Mouse (Mus musculus) Patski (cell line): ENCODE measurements around the gene Pbxip1. TPM values are rescaled to one million over a fixed set of nuclear protein-coding genes. Genes with fewer than 3 reads are reported as not detected.

Experiments used
- ATAC-seq: fragments of 100-300 bp; one replicate; pipeline ENCODE4 v1.8.0; 2021
- CTCF ChIA-PET: fragments of 350-600 bp; sonication (Branson Sonifier 250); formaldehyde crosslinking; loops from one replicate; lab custom pipeline; 2022; ENCODE audit warnings: inconsistent platforms; lab: Charles Lee
- POLR2A ChIA-PET: fragments of 350-600 bp; sonication (Branson Sonifier 250); formaldehyde crosslinking; loops from one replicate; lab custom pipeline; 2022; ENCODE audit warnings: antibody characterized with exemption, inconsistent platforms; lab: Charles Lee
- DNase-seq: peaks from one replicate; pipeline ENCODE4 v3.0.0-alpha.2; 2011; ENCODE audit warnings: low read depth, low spot score
- H3K27me3 ChIP-seq: fragments of 371-371 bp; one replicate; pipeline ENCODE4 v1.5.1; 2021
- CTCF ChIP-seq: fragments of 100-300 bp; IDR thresholded peaks from one replicate; pipeline ENCODE4 v1.5.1; 2021
- in situ Hi-C: fragments of 300-500 bp; cut with MboI; formaldehyde crosslinking; loops from 3 replicates; pipeline ENCODE4 v1.11.1; 2018; ENCODE audit warnings: low pct_unique_long_range_greater_than_20kb, mixed read lengths
- polyA plus RNA-seq: library from polyadenylated mRNA; unstranded; gene quantifications from one replicate; pipeline ENCODE4 v1.2.3, GENCODE M21; 2021

Gene Pbxip1
- polyA plus RNA-seq, 1 experiment from 2014 or later: 354 TPM

DNA sequence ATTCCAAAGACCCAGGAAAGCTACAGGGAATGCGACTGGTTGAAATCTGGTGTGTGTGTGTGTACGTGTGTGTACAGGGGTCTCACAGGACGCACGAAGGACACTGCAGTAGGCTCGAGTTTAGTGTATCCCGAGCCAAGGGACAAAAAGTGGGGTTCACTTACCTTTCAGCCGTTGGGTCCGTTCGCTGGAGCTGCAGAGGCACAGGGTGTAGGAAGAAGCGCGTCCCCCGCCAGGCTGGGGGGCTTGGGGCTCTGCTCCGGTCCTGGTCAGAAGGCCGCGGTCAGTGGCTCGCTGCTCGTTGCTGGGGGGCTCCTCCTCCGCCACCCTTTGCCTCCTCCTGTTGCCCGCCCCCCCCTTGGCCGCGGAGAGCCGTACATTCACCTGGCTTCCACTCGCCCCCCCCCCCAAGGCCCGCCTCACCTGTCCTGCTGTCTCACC, 43.6 kb upstream of the Pbxip1 start:
- in situ Hi-C loops: no loop called here
- ATAC-seq (no peak), DNase-seq (no peak)
- no peaks in the 10 kb centered on the region for H3K27me3 ChIP-seq
- TF ChIP-seq CTCF: no peak
- POLR2A ChIA-PET: interaction anchor here (0.7 to 8.2 kb wide), 6 partner anchors 17 to 112 kb away, joined by 3 to 56 read pairs (median 6); partner anchors contain the start of gene Efna1
- CTCF ChIA-PET: interaction anchor here (0.9 to 2.1 kb wide), 6 partner anchors 9 to 93 kb away, joined by 3 to 11 read pairs (median 4); partner anchors contain the start of gene Lenep

DNA sequence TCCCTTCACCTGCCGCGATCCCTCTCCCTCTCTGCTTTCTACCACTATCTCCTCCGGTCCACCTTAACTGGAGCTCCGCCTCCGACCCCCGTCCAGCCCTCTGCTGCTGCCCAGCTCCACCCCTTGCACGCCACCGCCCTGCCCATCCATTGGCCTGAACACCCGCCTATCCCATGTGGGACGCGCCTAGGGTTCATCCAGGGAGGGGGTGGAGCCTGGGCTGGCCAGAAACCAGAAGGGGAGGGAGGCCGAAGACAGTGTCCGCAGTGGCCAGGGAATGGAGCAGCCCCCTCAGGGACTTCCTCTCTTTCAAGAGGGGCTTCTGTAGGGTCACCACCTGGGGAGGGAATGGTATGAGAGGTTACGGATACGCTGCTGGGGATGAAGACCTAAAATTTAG, 42.9 kb upstream of the Pbxip1 start:
- ATAC-seq (peak; percentile 66), DNase-seq (peak; percentile 99)
- CTCF ChIA-PET: interaction anchor here (0.9 to 1.9 kb wide), 5 partner anchors 9 to 92 kb away, joined by 3 to 6 read pairs (median 3); partner anchors contain the start of gene Lenep
- POLR2A ChIA-PET: interaction anchor here (1.1 to 8.2 kb wide), 3 partner anchors 23 to 97 kb away, joined by 3 to 56 read pairs (median 13); no protein-coding TSS in a partner anchor
- TF ChIP-seq CTCF: no peak
- in situ Hi-C loops: no loop called here
- no peaks in the 10 kb centered on the region for H3K27me3 ChIP-seq

DNA sequence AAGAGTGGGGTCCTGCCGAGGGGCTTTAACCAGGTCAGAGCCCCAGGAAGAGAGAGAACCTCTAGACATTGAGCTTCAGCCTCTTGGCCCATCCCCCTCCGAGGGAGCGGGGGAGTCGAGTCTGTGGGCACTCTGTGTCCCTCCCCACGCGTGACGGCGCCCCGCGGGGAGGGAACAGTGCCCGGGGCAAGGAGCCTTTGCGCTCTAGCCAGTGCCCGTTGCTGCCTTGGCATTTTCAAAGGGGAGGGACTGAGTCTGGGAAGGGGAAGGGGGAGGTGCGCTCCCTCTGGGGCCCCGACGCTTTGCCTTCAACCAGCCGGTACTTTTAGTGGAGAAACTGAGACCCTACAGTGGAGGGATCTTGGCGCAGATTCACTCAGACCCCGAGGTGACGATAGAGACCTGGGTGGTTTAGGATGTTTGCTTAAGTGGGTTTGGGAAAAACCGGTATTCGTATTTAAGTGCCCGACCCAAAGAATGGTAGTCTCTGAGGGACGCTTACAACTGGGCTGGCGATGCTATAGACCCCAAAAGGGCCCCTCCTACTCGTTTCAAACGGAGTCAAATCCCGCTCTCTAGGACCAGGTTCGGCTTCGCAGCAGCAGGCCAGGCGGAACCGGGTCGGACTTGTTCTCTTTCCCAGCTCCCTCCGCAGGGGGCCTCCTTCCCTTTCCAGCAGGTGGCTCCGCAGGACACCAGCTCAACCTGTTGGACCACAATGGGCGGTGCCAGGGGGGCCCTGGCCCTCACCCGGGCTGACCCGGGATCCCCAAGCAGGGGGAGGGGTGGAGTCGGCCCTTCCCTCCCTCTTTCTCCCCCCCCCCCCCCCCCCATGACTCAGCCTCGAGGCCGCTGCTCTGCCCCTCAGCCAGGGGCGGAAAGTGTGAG, 42.3 kb upstream of the Pbxip1 start, which contains the start of gene Zbtb7b:
TSS of gene Zbtb7b (minus strand) at position 771 of the 888 bp plus-strand sequence.
- POLR2A ChIA-PET: interaction anchor here (0.6 to 8.2 kb wide), 8 partner anchors 16 to 96 kb away, joined by 3 to 56 read pairs (median 3); partner anchors contain the start of gene Flad1
- TF ChIP-seq CTCF: no peak
- CTCF ChIA-PET: interaction anchor here (0.9 to 4.0 kb wide), 7 partner anchors 8 to 91 kb away, joined by 3 to 50 read pairs (median 4); partner anchors contain the start of gene Lenep

DNA sequence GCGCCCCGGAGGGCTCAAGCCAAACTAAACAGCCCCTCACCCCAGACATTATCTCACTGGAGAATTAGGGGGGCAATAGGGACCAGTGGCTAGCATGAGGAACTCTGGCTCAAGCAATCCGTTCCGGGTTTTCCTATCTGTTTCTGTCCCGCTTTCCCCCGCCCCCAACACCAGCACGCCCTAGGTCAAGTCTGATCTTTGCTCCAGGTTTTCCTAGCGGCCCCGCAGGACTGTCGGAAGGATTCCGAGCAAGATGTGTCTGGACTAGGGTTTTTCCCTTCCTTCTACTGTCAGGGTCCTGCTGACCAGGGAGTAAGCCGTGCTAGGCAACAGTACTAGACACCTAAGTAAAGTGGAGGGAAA, 41.6 kb upstream of the Pbxip1 start:
- H3K27me3 ChIP-seq: no peaks in the 10 kb centered on the region
- in situ Hi-C loops: no loop called here
- DNase-seq (peak; percentile 85), ATAC-seq (peak; percentile 6)
- POLR2A ChIA-PET: interaction anchor here (0.6 to 8.2 kb wide), 8 partner anchors 12 to 89 kb away, joined by 3 to 56 read pairs (median 4); partner anchors contain the start of gene Flad1
- CTCF ChIA-PET: interaction anchor here (1.3 to 4.0 kb wide), 3 partner anchors 13 to 62 kb away, joined by 4 to 50 read pairs (median 22); no protein-coding TSS in a partner anchor
- TF ChIP-seq CTCF: no peak

More for the DNA sequence above, 42.3 kb upstream of the Pbxip1 start, which contains the start of gene Zbtb7b:
- ATAC-seq (peak; percentile 48), DNase-seq (peak; percentile 78)
- in situ Hi-C loops: no loop called here
- no peaks in the 10 kb centered on the region for H3K27me3 ChIP-seq

DNA sequence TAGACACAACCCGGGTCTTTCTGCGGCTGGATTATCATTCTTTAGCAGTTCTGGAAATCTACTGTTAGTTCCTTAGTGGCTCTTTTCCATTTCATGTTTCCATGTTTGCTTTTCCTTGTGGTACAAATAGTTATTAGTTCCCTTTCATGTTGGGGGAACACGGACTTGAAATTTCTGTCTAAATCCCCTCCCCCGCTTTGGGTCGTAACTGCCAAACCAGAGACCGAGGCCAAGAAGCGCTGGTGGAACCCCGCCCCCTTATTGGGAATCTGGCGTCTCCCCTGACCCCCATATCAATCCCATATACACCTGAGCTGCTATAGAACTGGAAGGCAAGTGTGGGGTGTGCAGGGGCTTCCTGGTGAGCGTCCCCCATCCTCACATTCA, 41.1 kb upstream of the Pbxip1 start:
- ChIA-PET POLR2A (interaction anchor here (1.1 to 8.2 kb wide), 5 partner anchors 12 to 53 kb away, joined by 3 to 56 read pairs (median 13); partner anchors contain the start of gene Flad1), CTCF (interaction anchor here (1.3 to 4.0 kb wide), 7 partner anchors 13 to 107 kb away, joined by 4 to 50 read pairs (median 9); partner anchors contain the start of genes Cks1b and Shc1)
- ATAC-seq: no peak
- in situ Hi-C loops: no loop called here
- H3K27me3 ChIP-seq: no peaks in the 10 kb centered on the region
- no peak for DNase-seq
- no peak for TF ChIP-seq CTCF

DNA sequence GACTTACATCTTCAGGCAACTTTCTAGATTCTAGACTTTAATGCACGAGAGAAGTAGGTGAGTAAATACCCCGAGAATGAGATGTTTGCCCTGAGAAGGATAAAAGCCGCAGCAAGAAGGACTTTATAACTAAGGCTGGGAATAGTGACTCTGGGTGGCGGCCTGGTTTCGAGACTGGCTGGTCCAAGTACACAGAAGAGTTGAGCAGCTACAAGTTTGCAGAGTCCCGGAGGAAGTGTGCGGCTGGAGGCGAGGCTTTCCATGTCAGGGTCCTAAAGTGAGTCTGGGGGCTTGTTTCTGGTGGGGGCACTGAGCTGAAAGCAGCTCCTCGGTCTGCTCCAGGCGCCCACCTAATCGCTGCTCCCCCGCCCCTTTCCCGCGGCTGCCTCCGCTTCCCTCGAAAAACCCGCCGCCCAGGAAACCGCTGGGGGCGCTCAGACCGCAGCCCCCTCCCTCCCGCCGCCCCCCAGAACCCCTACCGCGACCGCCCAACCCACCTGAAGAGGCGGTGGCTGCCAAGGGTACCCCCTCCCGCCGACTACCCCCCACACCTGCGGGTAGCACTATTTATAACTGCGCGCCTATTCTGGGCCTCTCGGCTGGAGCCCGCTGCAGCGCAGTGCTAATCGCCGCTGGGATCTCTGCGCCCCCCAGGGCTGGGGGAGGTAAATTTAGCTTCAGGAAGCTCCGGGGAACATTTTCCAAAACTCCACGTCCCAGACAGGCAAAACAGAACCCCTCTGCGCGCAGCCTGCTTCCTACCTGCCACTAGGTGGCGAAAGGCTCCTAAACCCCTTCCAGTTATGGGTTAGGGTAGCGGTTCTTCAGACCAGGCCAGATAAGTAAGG, 40.5 kb upstream of the Pbxip1 start:
- ATAC-seq: peak; percentile 5
- ChIA-PET CTCF (interaction anchor here (0.7 to 4.0 kb wide), 24 partner anchors 12 to 108 kb away, joined by 3 to 50 read pairs (median 5); partner anchors contain the start of genes Cks1b, Pbxip1, Pmvk and Shc1), POLR2A (interaction anchor here (1.1 to 8.2 kb wide), 6 partner anchors 11 to 86 kb away, joined by 3 to 56 read pairs (median 8); partner anchors contain the start of gene Flad1)
- in situ Hi-C loops: no loop called here
- no peak for DNase-seq
- no peaks in the 10 kb centered on the region for H3K27me3 ChIP-seq
- TF ChIP-seq CTCF: no peak

DNA sequence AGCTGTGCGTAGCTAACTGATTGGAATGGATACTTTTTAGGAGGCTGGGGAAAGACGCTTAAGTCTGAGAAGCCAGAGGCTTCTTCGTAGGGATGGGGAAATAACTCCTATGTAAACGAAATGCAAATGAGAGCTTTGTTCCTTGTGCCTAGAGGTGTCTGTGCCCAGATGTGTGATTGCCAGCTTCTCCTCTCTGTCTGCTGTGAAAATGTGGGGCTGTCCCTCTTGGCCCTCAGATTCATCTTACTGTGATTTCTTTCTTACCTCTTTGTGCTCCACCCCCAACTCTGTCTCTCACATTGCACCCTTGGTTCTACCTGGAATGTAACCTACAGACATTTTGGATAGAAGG, 39.9 kb upstream of the Pbxip1 start:
- no peaks in the 10 kb centered on the region for H3K27me3 ChIP-seq
- in situ Hi-C loops: no loop called here
- POLR2A ChIA-PET: interaction anchor here (1.3 to 8.2 kb wide), 4 partner anchors 14 to 85 kb away, joined by 3 to 56 read pairs (median 15); partner anchors contain the start of gene Flad1
- no peak for TF ChIP-seq CTCF
- DNase-seq (no peak), ATAC-seq (no peak)
- CTCF ChIA-PET: interaction anchor here (0.7 to 4.0 kb wide), 24 partner anchors 11 to 109 kb away, joined by 3 to 50 read pairs (median 5); partner anchors contain the start of genes Cks1b, Pbxip1, Pmvk and Shc1

DNA sequence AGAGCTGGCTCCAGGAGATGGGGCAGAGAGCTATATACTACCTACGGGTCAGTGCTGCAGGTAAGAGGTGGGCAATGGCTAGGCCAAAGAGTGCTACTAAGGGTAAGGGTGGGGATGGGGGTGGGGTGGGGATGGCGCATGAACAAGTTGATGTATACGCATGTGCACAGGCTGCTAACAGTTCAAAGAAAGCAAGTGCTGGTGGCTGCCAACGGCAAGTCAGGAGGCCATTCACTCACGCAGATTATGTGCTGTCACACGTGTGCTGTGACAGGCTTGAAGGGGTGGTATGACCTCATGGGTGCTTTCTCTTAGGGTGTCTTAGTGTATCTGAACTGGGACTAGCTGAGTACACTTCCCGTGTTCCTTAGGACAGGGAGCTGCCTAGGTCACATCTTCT, 35.2 kb upstream of the Pbxip1 start:
- TF ChIP-seq CTCF: no peak
- no peak for DNase-seq
- ChIA-PET CTCF (no interaction called here), POLR2A (interaction anchor here (0.6 kb wide), 1 partner anchor 1632 kb away, joined by 3 read pairs; no protein-coding TSS in a partner anchor)
- no peak for ATAC-seq
- in situ Hi-C loops: no loop called here
- H3K27me3 ChIP-seq: no peaks in the 10 kb centered on the region

DNA sequence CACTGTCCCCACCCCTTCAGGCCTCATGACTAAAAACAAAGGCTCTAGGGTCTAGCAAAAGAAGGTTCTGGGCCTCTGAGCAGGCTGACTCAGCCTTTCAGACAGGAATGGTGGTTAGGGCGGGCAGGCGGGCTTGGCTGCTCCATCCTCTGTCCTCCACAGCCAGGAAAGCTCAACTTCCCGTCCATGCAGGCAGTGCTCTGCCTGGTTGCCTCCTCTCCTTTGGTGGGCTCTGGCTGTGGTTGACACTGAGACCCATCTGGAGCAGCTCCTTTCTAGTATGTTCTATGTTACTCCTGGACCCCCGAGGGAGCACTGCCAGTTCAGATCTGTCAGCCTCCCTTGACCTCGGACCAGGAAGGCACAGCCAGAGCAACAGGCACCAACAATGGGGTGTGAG, 33.8 kb upstream of the Pbxip1 start, which contains the start of gene Lenep:
TSS of gene Lenep (minus strand) at position 101 of the 400 bp plus-strand sequence.
- no peak for TF ChIP-seq CTCF
- POLR2A ChIA-PET: interaction anchor here (0.7 kb wide), 1 partner anchor 9 kb away, joined by 3 read pairs; no protein-coding TSS in a partner anchor
- ATAC-seq (no peak), DNase-seq (no peak)
- CTCF ChIA-PET: interaction anchor here (0.8 to 1.0 kb wide), 2 partner anchors 9 to 22 kb away, joined by 3 read pairs; no protein-coding TSS in a partner anchor
- no peaks in the 10 kb centered on the region for H3K27me3 ChIP-seq
- in situ Hi-C loops: no loop called here
